Mouse (Mus musculus): ENCODE data around the gene Bgn.

Bgn gene

GRCm38 (mm10) chrX:73483484-73483810 lies at the start of gene Bgn:
TSS of gene Bgn (plus strand) at chrX:73483602.
- DNase-seq (ENCODE audit: low spot score in 2 of 2), result no peak

GRCm38 (mm10) chrX:73435252-73435651 lies 48.1 kb upstream of the Bgn start, which contains the start of gene Trex2:
TSS of gene Trex2 (minus strand) at chrX:73435344.
- DNase-seq (ENCODE audit: low spot score in 2 of 2), result no peak

GRCm38 (mm10) chrX:73441428-73441827 lies 42.0 kb upstream of the Bgn start:
- DNase-seq (ENCODE audit: low spot score in 2 of 2), result no peak

- peak; percentile 51 to 54 for DNase-seq (ENCODE audit: low spot score in 2 of 2)
Observed at GRCm38 (mm10) chrX:73451949-73452348, 31.5 kb upstream of the Bgn start.

- peak; percentile 88 to 93 for DNase-seq (ENCODE audit: low spot score in 2 of 2)
Observed at GRCm38 (mm10) chrX:73458877-73459392, 24.5 kb upstream of the Bgn start, which contains the start of gene Haus7. TSS of gene Haus7 (minus strand) at chrX:73459044.

GRCm38 (mm10) chrX:73460792-73461191 lies 22.6 kb upstream of the Bgn start:
- DNase-seq (ENCODE audit: low spot score in 2 of 2), result no peak

- peak in 1 of 2 experiments; percentile 18 for DNase-seq (ENCODE audit: low spot score in 2 of 2)
Observed at GRCm38 (mm10) chrX:73465483-73466186, 17.8 kb upstream of the Bgn start.

- no peak for DNase-seq (ENCODE audit: low spot score in 2 of 2)
Observed at GRCm38 (mm10) chrX:73467446-73468241, 15.8 kb upstream of the Bgn start.

GRCm38 (mm10) chrX:73468330-73468729 lies 15.1 kb upstream of the Bgn start:
- no peak for DNase-seq (ENCODE audit: low spot score in 2 of 2)

- no peak for DNase-seq (ENCODE audit: low spot score in 2 of 2)
Observed at GRCm38 (mm10) chrX:73468752-73469151, 14.7 kb upstream of the Bgn start.

- DNase-seq (ENCODE audit: low spot score in 2 of 2), result no peak
Observed at GRCm38 (mm10) chrX:73471764-73472163, 11.6 kb upstream of the Bgn start.

GRCm38 (mm10) chrX:73474340-73475165 lies 8.8 kb upstream of the Bgn start:
- DNase-seq (ENCODE audit: low spot score in 2 of 2), result no peak

- no peak for DNase-seq (ENCODE audit: low spot score in 2 of 2)
Observed at GRCm38 (mm10) chrX:73475658-73476256, 7.6 kb upstream of the Bgn start.

GRCm38 (mm10) chrX:73476621-73477020 lies 6.8 kb upstream of the Bgn start:
- no peak for DNase-seq (ENCODE audit: low spot score in 2 of 2)

GRCm38 (mm10) chrX:73477500-73477899 lies 5.9 kb upstream of the Bgn start:
- DNase-seq (ENCODE audit: low spot score in 2 of 2), result no peak

GRCm38 (mm10) chrX:73479656-73480055 lies 3.7 kb upstream of the Bgn start:
- no peak for DNase-seq (ENCODE audit: low spot score in 2 of 2)

GRCm38 (mm10) chrX:73480334-73480733 lies 3.1 kb upstream of the Bgn start:
- DNase-seq (ENCODE audit: low spot score in 2 of 2), result no peak

GRCm38 (mm10) chrX:73482643-73483483 lies 539 bp upstream of the Bgn start:
- no peak for DNase-seq (ENCODE audit: low spot score in 2 of 2)

GRCm38 (mm10) chrX:73484076-73484475 lies 674 bp downstream of the Bgn start:
- DNase-seq (ENCODE audit: low spot score in 2 of 2), result no peak

GRCm38 (mm10) chrX:73484870-73485269 lies 1.5 kb downstream of the Bgn start:
- no peak for DNase-seq (ENCODE audit: low spot score in 2 of 2)

GRCm38 (mm10) chrX:73486920-73487319 lies 3.5 kb downstream of the Bgn start:
- no peak for DNase-seq (ENCODE audit: low spot score in 2 of 2)
